Mouse (Mus musculus): ENCODE data around the gene Ptrh2. TPM values are rescaled to one million over a fixed set of nuclear protein-coding genes. Genes with fewer than 3 reads are reported as not detected.
"Not testable (repeated sequence)": the region's sequence is repeated elsewhere in the genome, so short reads cannot be mapped to it uniquely, and the experiment has no call there.

Gene Ptrh2
- polyA plus RNA-seq, 1 experiment = 3.8 TPM

- H3K4me3 ChIP-seq (replicated peaks; ENCODE audit: extremely low read depth, low read depth, low read length) = no peak overlapping the region
- TF ChIP-seq CTCF (IDR thresholded peaks at IDR 0.05; ENCODE audit: insufficient read depth, low read length) = no peak
- no peak for DNase-seq
- 52% methylated on average over 8 of the region's 8 CpGs for WGBS
- peaks cover 5% of the 10 kb centered on the region for H3K4me1 ChIP-seq (ENCODE audit: control insufficient read depth, insufficient read depth, low read length)
Observed at GRCm38 (mm10) chr11:86737301-86738000, 53.7 kb downstream of the Ptrh2 start.

- DNase-seq; H3K4me3 ChIP-seq (replicated peaks; ENCODE audit: extremely low read depth, low read depth, low read length); H3K4me1 ChIP-seq (ENCODE audit: control insufficient read depth, insufficient read depth, low read length): not testable (repeated sequence)
- 100% methylated on average over 1 of the region's 1 CpGs for WGBS
Observed at GRCm38 (mm10) chr11:86738308-86738707, 54.5 kb downstream of the Ptrh2 start.

GRCm38 (mm10) chr11:86738956-86739355, 55.2 kb downstream of the Ptrh2 start:
- H3K4me1 ChIP-seq (ENCODE audit: control insufficient read depth, insufficient read depth, low read length) = peaks cover 10% of the 10 kb centered on the region
- TF ChIP-seq POLR2A (IDR thresholded peaks at IDR 0.05; ENCODE audit: borderline replicate concordance, extremely low read depth, low read depth, low read length) (no peak), CTCF (IDR thresholded peaks at IDR 0.05; ENCODE audit: insufficient read depth, low read length) (no peak)
- H3K4me3 ChIP-seq (replicated peaks; ENCODE audit: extremely low read depth, low read depth, low read length) = no peak overlapping the region
- 52% methylated on average over 1 of the region's 1 CpGs for WGBS
- DNase-seq = no peak

- no peak for DNase-seq
- no peak overlapping the region for H3K4me3 ChIP-seq (replicated peaks; ENCODE audit: extremely low read depth, low read depth, low read length)
- TF ChIP-seq CTCF (IDR thresholded peaks at IDR 0.05; ENCODE audit: insufficient read depth, low read length) (no peak), POLR2A (IDR thresholded peaks at IDR 0.05; ENCODE audit: borderline replicate concordance, extremely low read depth, low read depth, low read length) (no peak)
- WGBS = 47% methylated on average over 2 of the region's 2 CpGs
- peaks cover 11% of the 10 kb centered on the region for H3K4me1 ChIP-seq (ENCODE audit: control insufficient read depth, insufficient read depth, low read length)
Observed at GRCm38 (mm10) chr11:86739470-86739869, 55.7 kb downstream of the Ptrh2 start.

GRCm38 (mm10) chr11:86741505-86741904, 57.7 kb downstream of the Ptrh2 start:
- Histone ChIP-seq H3K4me3 (replicated peaks; ENCODE audit: extremely low read depth, low read depth, low read length) (no peak overlapping the region), H3K4me1 (ENCODE audit: control insufficient read depth, insufficient read depth, low read length) (peaks cover 22% of the 10 kb centered on the region)
- 75% methylated on average over 5 of the region's 5 CpGs for WGBS
- DNase-seq = no peak
- no peak for TF ChIP-seq CTCF (IDR thresholded peaks at IDR 0.05; ENCODE audit: insufficient read depth, low read length)
- TF ChIP-seq POLR2A (IDR thresholded peaks at IDR 0.05; ENCODE audit: borderline replicate concordance, extremely low read depth, low read depth, low read length) = no peak

Other genes starting within 250 kb of the Ptrh2 start
- 4.1 and 4.4 TPM in 2 replicates for gene Rnft1, start 199.3 kb upstream of the Ptrh2 start, polyA plus RNA-seq (2012; rRNA removed)
- 5.3 and 7.4 TPM in 2 replicates for gene Rps6kb1, start 139.2 kb upstream of the Ptrh2 start, polyA plus RNA-seq (2012; rRNA removed)
- 2.6 and 4.0 TPM in 2 replicates for gene Tubd1, start 139.0 kb upstream of the Ptrh2 start, polyA plus RNA-seq (2012; rRNA removed)
- 41.0 and 65.3 TPM in 2 replicates for gene Vmp1, start 149 bp upstream of the Ptrh2 start, polyA plus RNA-seq (2012; rRNA removed)
- 63.0 and 84.5 TPM in 2 replicates for gene Cltc, start 73.6 kb downstream of the Ptrh2 start, polyA plus RNA-seq (2012; rRNA removed)
- 3.8 and 4.4 TPM in 2 replicates for gene Dhx40, start 123.8 kb downstream of the Ptrh2 start, polyA plus RNA-seq (2012; rRNA removed)